ENCODE assay signal across 8 mouse cellular contexts in the genomic region with DNA sequence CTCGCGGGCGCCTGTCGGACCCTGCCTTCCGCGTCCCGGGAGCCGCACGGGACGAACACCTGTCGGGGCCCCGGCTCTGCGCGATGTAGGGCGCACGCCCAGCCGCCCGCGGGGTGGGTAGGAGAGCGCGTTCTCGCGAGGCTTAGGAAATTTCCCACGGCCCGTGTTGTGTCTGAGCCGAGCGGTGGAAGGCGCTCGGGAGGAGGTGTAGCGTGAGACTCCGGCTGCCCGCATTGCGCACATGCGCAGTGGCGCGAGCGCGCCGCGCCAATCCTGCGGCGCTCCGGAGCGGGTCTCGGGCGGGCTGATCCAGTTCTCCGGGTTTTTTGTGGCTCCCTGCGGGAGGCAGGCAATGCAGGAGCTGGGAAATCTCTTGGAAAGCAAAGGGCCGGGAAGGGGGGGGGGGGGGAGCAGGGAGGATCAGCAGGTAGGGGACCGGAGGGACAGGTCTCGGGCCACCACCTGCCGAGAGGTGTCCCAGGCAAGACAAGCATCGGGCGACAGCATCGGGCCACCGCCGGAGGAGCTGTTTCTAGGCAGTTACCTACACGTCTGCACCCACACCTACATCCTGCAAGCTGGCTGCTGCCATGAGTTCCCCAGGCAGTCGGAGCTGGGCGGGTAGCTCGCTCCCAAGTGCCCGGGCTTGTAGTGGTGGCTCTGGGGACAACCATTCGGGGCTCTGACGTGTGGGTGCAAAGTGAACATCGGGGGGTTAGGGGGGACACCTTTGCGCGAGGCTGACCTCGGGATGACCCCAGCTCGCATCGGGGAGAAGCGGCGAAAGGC.
DNase-seq lines count a peak whose midpoint lies in the region; ATAC-seq lines count a peak whose summit lies in the region.

No protein-coding gene starts in this region.

- no peaks in the 10 kb centered on the region for H3K27me3 ChIP-seq in hindbrain, embryonic 16.5 days (replicated peaks; ENCODE audit: control insufficient read depth, insufficient read depth, low read length)

- peak; percentile 91 for ATAC-seq in hindbrain, embryonic 16.5 days

- H3K4me3 ChIP-seq in hindbrain, embryonic 16.5 days (ENCODE audit: low read length) = peak overlapping the region; percentile 92
- H3K4me3 ChIP-seq in macrophage (ENCODE audit: inconsistent target) = peak overlapping the region; percentile 81

- H3K4me2 ChIP-seq in hindbrain, embryonic 16.5 days (ENCODE audit: low read length) = peak overlapping the region; percentile 81

- H3K9me3 ChIP-seq in hindbrain, embryonic 16.5 days (ENCODE audit: control insufficient read depth, low read length) = no peaks in the 10 kb centered on the region

- peak overlapping the region; percentile 99 for H3K27ac ChIP-seq in hindbrain, embryonic 16.5 days (ENCODE audit: low read depth, low read length)
- H3K27ac ChIP-seq in macrophage = peak overlapping the region; percentile 97

- H3K4me1 ChIP-seq in hindbrain, embryonic 16.5 days (ENCODE audit: control insufficient read depth, insufficient read depth, low read depth, low read length) = peaks cover 21% of the 10 kb centered on the region

- peaks cover 39% of the 10 kb centered on the region for H3K79me2 ChIP-seq in macrophage (ENCODE audit: inconsistent target)

- under 1% methylated on average over 62 of the region's 72 CpGs for WGBS in hindbrain, embryonic 16.5 days
- WGBS in macrophage (ENCODE audit: missing documents) = under 1% methylated on average over 59 of the region's 72 CpGs

- peak overlapping the region; percentile 89 for H3K9ac ChIP-seq in hindbrain, embryonic 16.5 days (ENCODE audit: low read depth, low read length)

- H3K36me3 ChIP-seq in hindbrain, embryonic 16.5 days (ENCODE audit: control insufficient read depth, insufficient read depth, low read length) = no peaks in the 10 kb centered on the region
- H3K36me3 ChIP-seq in macrophage (ENCODE audit: inconsistent target) = no peaks in the 10 kb centered on the region

- DNase-seq in WW6 (ENCODE audit: low read depth, low spot score) = peak; percentile 97
- DNase-seq in cerebellum, postnatal 4 days (ENCODE audit: low spot score in 2 of 2) = peak; percentile 92 to 98
- DNase-seq in gastrocnemius, adult 18-20 months (ENCODE audit: low spot score) = peak; percentile 96
- DNase-seq in left cerebral cortex, adult 18-20 months (ENCODE audit: low spot score in 2 of 2) = peak; percentile 97 to 98
- peak; percentile 97 for DNase-seq in right cerebral cortex, adult 18-20 months
- peak; percentile 90 for DNase-seq in urinary bladder, postnatal 10 days (ENCODE audit: low spot score)

Comparison
In these comparisons a context has a peak if more than half of its experiments do, and no peak if none do; other contexts are left out.
1. Peak in every context shown above with its lines: DNase-seq, ATAC-seq, H3K4me3 ChIP-seq and H3K27ac ChIP-seq.